8 mouse cellular contexts compared by ENCODE assay signal in genomic region chr10:91082550-91083392, GRCm38 (mm10). TPM values are rescaled to one million over a fixed set of nuclear protein-coding genes. Genes with fewer than 3 reads are reported as not detected.
DNase-seq lines count a peak whose midpoint lies in the region; ATAC-seq and TF ChIP-seq lines count a peak whose summit lies in the region.

TSS of gene Apaf1 (minus strand) at chr10:91082770.
TSS of gene Ikbip (plus strand) at chr10:91082940.

- ATAC-seq in cerebellum, adult (ENCODE audit: insufficient number of reproducible peaks, low FRiP score, low TSS enrichment) = peak; percentile 94
- ATAC-seq in forebrain, embryonic 13.5 days = peak; percentile 96
- peak; percentile 99 for ATAC-seq in liver, postnatal 0 days
- peak; percentile 94 for ATAC-seq in neural tube, embryonic 14.5 days (ENCODE audit: low read depth)

- WGBS in forebrain, embryonic 13.5 days = 1% methylated on average over 57 of the region's 87 CpGs
- WGBS in large intestine, adult 2 months = under 1% methylated on average over 87 of the region's 87 CpGs
- under 1% methylated on average over 74 of the region's 87 CpGs for WGBS in liver, postnatal 0 days (ENCODE audit: insufficient replicate concordance)
- WGBS in neural tube, embryonic 14.5 days = under 1% methylated on average over 81 of the region's 87 CpGs

- TF ChIP-seq EP300 in ES-Bruce4 (IDR thresholded peaks at IDR 0.05; ENCODE audit: insufficient read depth, low read depth, low read length) = no peak
- TF ChIP-seq EP300 in liver, postnatal 0 days (IDR thresholded peaks at IDR 0.05; ENCODE audit: low read depth) = no peak

- H3K4me2 ChIP-seq in forebrain, embryonic 13.5 days = peak within 1 kb of the TSS; percentile 74
- H3K4me2 ChIP-seq in liver, postnatal 0 days (ENCODE audit: low read depth, low read length) = peak within 1 kb of the TSS; percentile 98
- peak within 1 kb of the TSS; percentile 71 for H3K4me2 ChIP-seq in neural tube, embryonic 14.5 days (ENCODE audit: low read depth, low read length)

- peak within 1 kb of the TSS; percentile 84 for H3K4me3 ChIP-seq in ES-Bruce4 (ENCODE audit: low read depth, low read length)
- peak within 1 kb of the TSS; percentile 89 for H3K4me3 ChIP-seq in forebrain, embryonic 13.5 days
- H3K4me3 ChIP-seq in liver, postnatal 0 days (ENCODE audit: low read depth, low read length) = peak within 1 kb of the TSS; percentile 98
- peak within 1 kb of the TSS; percentile 77 for H3K4me3 ChIP-seq in neural tube, embryonic 14.5 days (ENCODE audit: low read depth, low read length)

- H3K27me3 ChIP-seq in ES-Bruce4 (ENCODE audit: control insufficient read depth, insufficient read depth, low read length, poor library complexity, severe bottlenecking) = no peaks in the 10 kb centered on the region
- H3K27me3 ChIP-seq in forebrain, embryonic 13.5 days = no peaks in the 10 kb centered on the region
- no peaks in the 10 kb centered on the region for H3K27me3 ChIP-seq in liver, postnatal 0 days (ENCODE audit: insufficient read depth, low read length)
- H3K27me3 ChIP-seq in neural tube, embryonic 14.5 days (ENCODE audit: control insufficient read depth, insufficient read depth, low read length) = no peaks in the 10 kb centered on the region

- H3K4me1 ChIP-seq in ES-Bruce4 (ENCODE audit: control insufficient read depth, insufficient read depth, low read length) = no peaks in the 10 kb centered on the region
- H3K4me1 ChIP-seq in forebrain, embryonic 13.5 days = peaks cover 13% of the 10 kb centered on the region
- H3K4me1 ChIP-seq in liver, postnatal 0 days (ENCODE audit: insufficient read depth) = peaks cover 4% of the 10 kb centered on the region; the same call in 1 of the 2 replicates
- no peaks in the 10 kb centered on the region for H3K4me1 ChIP-seq in neural tube, embryonic 14.5 days (ENCODE audit: control insufficient read depth, insufficient read depth, low read length)

- intact Hi-C loops in heart, postnatal 10 days (cut with DNase I) = loop anchor here (2.0 kb wide), 1 partner anchor 40 kb away; no protein-coding TSS in a partner anchor

- H3K9me3 ChIP-seq in ES-Bruce4 (replicated peaks; ENCODE audit: control insufficient read depth, insufficient read depth, low read length, poor library complexity, severe bottlenecking) = no peaks in the 10 kb centered on the region
- no peaks in the 10 kb centered on the region for H3K9me3 ChIP-seq in forebrain, embryonic 13.5 days (replicated peaks)
- H3K9me3 ChIP-seq in liver, postnatal 0 days (ENCODE audit: low read length) = no peaks in the 10 kb centered on the region
- no peaks in the 10 kb centered on the region for H3K9me3 ChIP-seq in neural tube, embryonic 14.5 days (ENCODE audit: control insufficient read depth, low read length)

- TF ChIP-seq POLR2A in ES-Bruce4 (IDR thresholded peaks at IDR 0.05; ENCODE audit: insufficient read depth, low read length) = peak; percentile 92

- TF ChIP-seq CTCF in ES-Bruce4 (IDR thresholded peaks at IDR 0.05; ENCODE audit: low read depth, low read length) = no peak
- no peak for TF ChIP-seq CTCF in liver, postnatal 0 days (IDR thresholded peaks at IDR 0.05; ENCODE audit: low read depth)

- DNase-seq in heart, postnatal 10 days = peak; percentile 100
- peak; percentile 94 for DNase-seq in large intestine, adult 2 months (ENCODE audit: low read depth, low spot score)
- peak; percentile 100 for DNase-seq in liver, postnatal 0 days
- peak; percentile 100 for DNase-seq in testis, postnatal 10 days (ENCODE audit: low spot score)

- H3K36me3 ChIP-seq in ES-Bruce4 (ENCODE audit: control insufficient read depth, insufficient read depth, low read length, poor library complexity, severe bottlenecking) = peaks cover 10% of the 10 kb centered on the region
- peaks cover 8% of the 10 kb centered on the region for H3K36me3 ChIP-seq in forebrain, embryonic 13.5 days (ENCODE audit: poor library complexity, severe bottlenecking)
- H3K36me3 ChIP-seq in liver, postnatal 0 days (replicated peaks; ENCODE audit: insufficient read depth, low read length) = peaks cover 6% of the 10 kb centered on the region
- H3K36me3 ChIP-seq in neural tube, embryonic 14.5 days (ENCODE audit: control insufficient read depth, insufficient read depth, low read length) = no peaks in the 10 kb centered on the region

- peak within 1 kb of the TSS; percentile 9 for H3K27ac ChIP-seq in ES-Bruce4 (ENCODE audit: insufficient read depth, low read length)
- peak within 1 kb of the TSS; percentile 83 for H3K27ac ChIP-seq in forebrain, embryonic 13.5 days
- H3K27ac ChIP-seq in liver, postnatal 0 days (ENCODE audit: low read depth) = peak within 1 kb of the TSS; percentile 90
- H3K27ac ChIP-seq in neural tube, embryonic 14.5 days (ENCODE audit: low read depth, low read length) = peak within 1 kb of the TSS; percentile 79

- peak within 1 kb of the TSS; percentile 87 for H3K9ac ChIP-seq in ES-Bruce4 (ENCODE audit: low read depth, poor library complexity, severe bottlenecking)
- peak within 1 kb of the TSS; percentile 90 for H3K9ac ChIP-seq in forebrain, embryonic 13.5 days
- peak within 1 kb of the TSS; percentile 94 for H3K9ac ChIP-seq in liver, postnatal 0 days (replicated peaks)
- H3K9ac ChIP-seq in neural tube, embryonic 14.5 days (replicated peaks; ENCODE audit: low read depth, low read length) = peak within 1 kb of the TSS; percentile 82

RNA-seq across cellular contexts. Expression of gene Apaf1, which starts in this region (rescaled TPM):
- 71.2 and 73.0 TPM in 2 replicates for polyA plus RNA-seq in ES-Bruce4 (2011; ENCODE audit: insufficient read depth, insufficient read length, low read depth, missing spikeins)
- polyA plus RNA-seq in forebrain, embryonic 13.5 days (2015; fragmentation: Nextera tagmentation; extraction: Ambion mirVana) = 19.8 and 20.2 TPM in 2 replicates
- 10 to 100 TPM; 15.1 to 16.4 TPM for total RNA-seq in heart, postnatal 10 days (2021)
- polyA plus RNA-seq in large intestine, adult 2 months (2012; rRNA removed) = 23.2 and 29.8 TPM in 2 replicates
- 5.9 and 6.8 TPM in 2 replicates for polyA plus RNA-seq in liver, postnatal 0 days (2015; fragmentation: Nextera tagmentation; extraction: Ambion mirVana)
- polyA plus RNA-seq in neural tube, embryonic 14.5 days (2014; fragmentation: Nextera tagmentation; extraction: Ambion mirVana) = 20.4 and 23.2 TPM in 2 replicates

RNA-seq across cellular contexts. Expression of gene Ikbip, which starts in this region (rescaled TPM):
- polyA plus RNA-seq in ES-Bruce4 (2011; ENCODE audit: insufficient read depth, insufficient read length, low read depth, missing spikeins) = 35.1 and 36.4 TPM in 2 replicates
- polyA plus RNA-seq in forebrain, embryonic 13.5 days (2015; fragmentation: Nextera tagmentation; extraction: Ambion mirVana) = 13.0 and 14.7 TPM in 2 replicates
- 10 to 100 TPM; 24.1 to 25.1 TPM for total RNA-seq in heart, postnatal 10 days (2021)
- 2.7 TPM in 2 replicates for polyA plus RNA-seq in large intestine, adult 2 months (2012; rRNA removed)
- 5.6 and 5.7 TPM in 2 replicates for polyA plus RNA-seq in liver, postnatal 0 days (2015; fragmentation: Nextera tagmentation; extraction: Ambion mirVana)
- 18.7 and 22.1 TPM in 2 replicates for polyA plus RNA-seq in neural tube, embryonic 14.5 days (2014; fragmentation: Nextera tagmentation; extraction: Ambion mirVana)

Comparison
In these comparisons a context has a peak if more than half of its experiments do, and no peak if none do; other contexts are left out.
1. Peak in every context shown above with its lines: DNase-seq, ATAC-seq, H3K4me3 ChIP-seq and H3K27ac ChIP-seq.
2. H3K27ac ChIP-seq: peak in every context shown above with its lines; median percentile 90 in liver, postnatal 0 days; 83 in forebrain, embryonic 13.5 days; 79 in neural tube, embryonic 14.5 days; 9 in ES-Bruce4.